Mouse (Mus musculus): ENCODE results near the gene Faap100.
"Not testable (repeated sequence)": the region's sequence is repeated elsewhere in the genome, so short reads cannot be mapped to it uniquely, and the experiment has no call there.

GRCm38 (mm10) chr11:120352093-120352350 is 26.5 kb downstream of the Faap100 start:
- not testable (repeated sequence) for TF ChIP-seq POLR2A (IDR thresholded peaks at IDR 0.05; ENCODE audit: borderline replicate concordance, low read depth, low read length); CTCF (IDR thresholded peaks at IDR 0.05; ENCODE audit: low read depth, low read length)

Measured in bone marrow macrophage, adult 2 months (primary cell).